Mouse (Mus musculus): ENCODE results near the gene Rnf207. TPM values are rescaled to one million over a fixed set of nuclear protein-coding genes. Genes with fewer than 3 reads are reported as not detected.

The Rnf207 gene
- 22.2 and 25.0 TPM in 2 replicates for polyA plus RNA-seq (2012; rRNA removed)

DNA sequence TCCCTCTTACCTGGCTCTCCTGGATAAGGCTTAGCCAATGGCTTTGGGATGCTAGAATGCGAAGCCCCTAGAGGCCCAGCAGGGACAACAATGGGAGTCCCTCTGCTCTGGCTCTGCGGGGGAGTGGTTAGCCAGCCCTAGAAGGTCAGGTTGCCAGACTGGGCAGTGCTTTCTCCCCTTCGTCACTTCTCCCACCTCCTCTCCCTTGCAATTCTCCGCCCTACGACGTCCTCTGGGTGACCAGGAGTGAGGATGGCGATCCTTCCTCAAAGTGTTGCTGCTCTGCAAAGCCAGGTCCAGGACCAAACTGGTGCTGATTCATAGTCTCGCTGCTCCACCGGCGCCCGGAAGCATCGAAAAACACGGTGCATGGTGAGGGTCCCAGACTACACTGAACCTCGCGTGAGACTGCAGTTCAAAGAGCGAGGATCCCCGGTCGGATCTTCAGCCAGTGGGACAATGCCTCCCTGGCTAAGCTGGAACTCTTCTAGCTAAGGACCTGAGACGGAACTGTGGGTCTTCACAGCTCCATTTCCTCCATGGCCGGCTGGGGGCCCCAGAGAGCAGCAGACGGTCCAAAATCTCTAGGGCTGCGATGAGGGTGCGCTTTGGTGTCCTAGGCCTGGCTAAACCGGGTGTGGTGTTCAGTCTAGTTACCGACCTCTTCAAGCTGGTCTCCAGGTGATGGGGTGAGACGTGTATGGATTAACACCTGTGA, at the start of gene Rnf207:
Gene Rnf207 (minus strand): TSS at position 477 of the 718 bp plus-strand sequence.
- 0 out of 2 replicates have a peak, but pooled peaks cover 2% of the 10 kb centered on the region for H3K4me1 ChIP-seq (ENCODE audit: control insufficient read depth, insufficient read depth, low read length)
- peak within 1 kb of the TSS; percentile 18; the same call in 1 of the 2 replicates for H3K4me3 ChIP-seq (ENCODE audit: insufficient read depth, low read length)
- H3K27ac ChIP-seq (ENCODE audit: insufficient read depth, low read length): no peak within 1 kb of the TSS
- peak; percentile 47 for TF ChIP-seq CTCF (IDR thresholded peaks at IDR 0.05; ENCODE audit: extremely low read depth, insufficient read depth, low read length)
- TF ChIP-seq POLR2A (IDR thresholded peaks at IDR 0.05; ENCODE audit: extremely low read depth, insufficient read depth, low read length): no peak

DNA sequence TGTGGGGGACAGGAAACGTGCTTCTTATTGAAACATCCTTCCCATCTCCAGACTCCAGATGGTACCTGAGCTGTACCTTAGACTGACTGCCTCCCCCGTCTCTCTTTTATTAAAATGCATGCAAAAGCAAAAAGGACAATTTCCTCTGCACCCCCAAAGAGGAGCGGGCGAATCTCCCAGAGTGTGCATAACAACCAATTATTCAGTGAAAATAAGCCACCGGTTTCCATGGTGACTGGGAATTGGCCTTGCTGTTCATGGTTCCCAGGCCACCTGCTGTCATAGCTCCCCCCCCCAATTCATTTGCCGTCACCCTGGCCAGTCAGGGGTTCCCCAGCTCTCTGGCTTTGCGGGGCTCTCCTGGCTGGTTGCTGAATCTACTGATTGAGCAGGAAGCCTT, 46.4 kb upstream of the Rnf207 start:
- Histone ChIP-seq H3K4me3 (ENCODE audit: insufficient read depth, low read length) (no peak overlapping the region), H3K27ac (ENCODE audit: insufficient read depth, low read length) (no peak overlapping the region), H3K4me1 (ENCODE audit: control insufficient read depth, insufficient read depth, low read length) (peaks cover 8% of the 10 kb centered on the region)
- TF ChIP-seq CTCF (IDR thresholded peaks at IDR 0.05; ENCODE audit: extremely low read depth, insufficient read depth, low read length) (no peak), POLR2A (IDR thresholded peaks at IDR 0.05; ENCODE audit: extremely low read depth, insufficient read depth, low read length) (no peak)

DNA sequence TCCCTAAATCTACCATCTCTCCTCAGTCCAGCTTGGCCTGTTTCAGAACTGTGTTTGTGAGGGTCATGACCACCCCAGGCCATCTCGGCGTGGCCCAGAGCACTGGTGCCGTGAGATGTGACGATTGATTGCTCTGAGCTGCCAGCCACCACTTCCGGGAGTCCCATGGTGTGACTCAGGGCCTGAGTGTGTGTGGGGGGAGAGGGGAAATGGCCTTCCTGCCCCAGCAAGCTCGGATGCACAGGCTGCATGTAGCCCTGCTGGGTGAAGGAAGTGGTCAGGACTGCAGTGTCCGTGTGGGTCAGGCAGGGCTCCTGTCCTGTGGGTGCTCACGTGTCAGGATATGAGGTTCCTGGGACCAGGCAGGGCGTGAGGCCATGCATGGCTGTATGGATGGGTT, 43.4 kb upstream of the Rnf207 start:
- Histone ChIP-seq H3K4me3 (ENCODE audit: insufficient read depth, low read length) (no peak overlapping the region), H3K4me1 (ENCODE audit: control insufficient read depth, insufficient read depth, low read length) (peaks cover 8% of the 10 kb centered on the region)
- no peak for TF ChIP-seq CTCF (IDR thresholded peaks at IDR 0.05; ENCODE audit: extremely low read depth, insufficient read depth, low read length)
- no peak for TF ChIP-seq POLR2A (IDR thresholded peaks at IDR 0.05; ENCODE audit: extremely low read depth, insufficient read depth, low read length)

DNA sequence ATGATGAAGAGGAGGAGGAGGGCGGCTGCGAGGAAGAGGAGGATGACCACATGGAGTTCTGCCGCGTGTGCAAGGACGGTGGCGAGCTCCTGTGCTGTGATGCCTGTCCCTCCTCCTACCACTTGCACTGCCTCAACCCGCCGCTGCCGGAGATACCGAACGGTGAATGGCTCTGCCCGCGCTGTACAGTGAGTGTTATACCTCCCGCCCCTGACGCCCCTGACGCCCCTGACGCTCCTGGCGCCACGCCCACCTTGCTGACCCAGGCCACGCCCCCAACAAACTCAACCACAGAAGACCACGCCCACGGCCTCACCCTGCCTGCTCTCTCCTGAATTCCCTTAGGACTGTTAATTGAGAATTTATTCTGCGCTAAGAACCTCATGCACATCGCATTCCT, 42.1 kb upstream of the Rnf207 start:
- Histone ChIP-seq H3K4me1 (ENCODE audit: control insufficient read depth, insufficient read depth, low read length) (peaks cover 8% of the 10 kb centered on the region), H3K4me3 (ENCODE audit: insufficient read depth, low read length) (no peak overlapping the region), H3K27ac (ENCODE audit: insufficient read depth, low read length) (no peak overlapping the region)
- TF ChIP-seq CTCF (IDR thresholded peaks at IDR 0.05; ENCODE audit: extremely low read depth, insufficient read depth, low read length) (no peak), POLR2A (IDR thresholded peaks at IDR 0.05; ENCODE audit: extremely low read depth, insufficient read depth, low read length) (no peak)

More for the DNA sequence above, 43.4 kb upstream of the Rnf207 start:
- H3K27ac ChIP-seq (ENCODE audit: insufficient read depth, low read length): no peak overlapping the region

DNA sequence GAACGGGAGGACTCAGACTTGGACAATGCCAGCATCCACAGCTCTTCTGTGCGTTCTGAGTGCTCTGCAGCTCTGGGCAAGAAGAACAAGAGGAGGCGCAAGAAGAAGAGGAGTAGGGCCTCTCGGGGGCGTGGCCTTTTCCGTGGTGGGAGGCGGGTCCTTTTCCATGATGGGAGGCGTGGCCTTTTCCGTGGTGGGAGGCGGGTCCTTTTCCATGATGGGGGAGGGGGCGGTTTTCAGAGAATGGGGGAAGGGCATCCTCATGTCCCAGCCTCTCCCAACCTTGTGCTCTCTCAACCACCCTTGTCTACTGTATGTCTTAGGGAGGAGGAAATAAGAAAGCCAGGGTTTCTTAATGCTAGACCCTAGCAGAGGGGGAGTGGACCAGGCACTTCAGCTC, 40.9 kb upstream of the Rnf207 start:
- Histone ChIP-seq H3K4me3 (ENCODE audit: insufficient read depth, low read length) (no peak overlapping the region), H3K4me1 (ENCODE audit: control insufficient read depth, insufficient read depth, low read length) (0 out of 2 replicates have a peak, but pooled peaks cover under 1% of the 10 kb centered on the region), H3K27ac (ENCODE audit: insufficient read depth, low read length) (no peak overlapping the region)
- TF ChIP-seq POLR2A (IDR thresholded peaks at IDR 0.05; ENCODE audit: extremely low read depth, insufficient read depth, low read length) (no peak), CTCF (IDR thresholded peaks at IDR 0.05; ENCODE audit: extremely low read depth, insufficient read depth, low read length) (no peak)

DNA sequence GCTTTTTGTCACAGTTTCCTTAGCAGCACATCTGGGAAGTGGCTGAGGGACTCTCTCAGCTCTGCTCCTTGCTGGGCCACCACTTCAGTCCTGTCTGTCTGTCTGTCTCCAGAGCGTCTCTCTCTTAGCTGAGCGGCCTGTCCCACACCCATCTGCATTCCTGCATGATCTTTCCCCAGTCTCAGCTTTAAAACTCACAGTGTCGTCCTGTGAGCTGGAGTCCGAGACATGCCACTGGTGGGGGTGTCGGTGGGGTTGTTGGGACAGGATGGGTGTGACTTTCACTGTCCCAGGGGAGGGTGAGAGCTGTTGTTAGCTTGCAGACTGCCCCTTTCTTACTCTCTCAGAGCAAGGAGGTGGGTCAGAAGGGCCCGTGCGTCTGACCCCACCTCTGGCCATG, 36.9 kb upstream of the Rnf207 start:
- peaks cover 10% of the 10 kb centered on the region for H3K4me1 ChIP-seq (ENCODE audit: control insufficient read depth, insufficient read depth, low read length)
- H3K4me3 ChIP-seq (ENCODE audit: insufficient read depth, low read length): no peak overlapping the region
- TF ChIP-seq CTCF (IDR thresholded peaks at IDR 0.05; ENCODE audit: extremely low read depth, insufficient read depth, low read length) (no peak), POLR2A (IDR thresholded peaks at IDR 0.05; ENCODE audit: extremely low read depth, insufficient read depth, low read length) (no peak)
- H3K27ac ChIP-seq (ENCODE audit: insufficient read depth, low read length): no peak overlapping the region

DNA sequence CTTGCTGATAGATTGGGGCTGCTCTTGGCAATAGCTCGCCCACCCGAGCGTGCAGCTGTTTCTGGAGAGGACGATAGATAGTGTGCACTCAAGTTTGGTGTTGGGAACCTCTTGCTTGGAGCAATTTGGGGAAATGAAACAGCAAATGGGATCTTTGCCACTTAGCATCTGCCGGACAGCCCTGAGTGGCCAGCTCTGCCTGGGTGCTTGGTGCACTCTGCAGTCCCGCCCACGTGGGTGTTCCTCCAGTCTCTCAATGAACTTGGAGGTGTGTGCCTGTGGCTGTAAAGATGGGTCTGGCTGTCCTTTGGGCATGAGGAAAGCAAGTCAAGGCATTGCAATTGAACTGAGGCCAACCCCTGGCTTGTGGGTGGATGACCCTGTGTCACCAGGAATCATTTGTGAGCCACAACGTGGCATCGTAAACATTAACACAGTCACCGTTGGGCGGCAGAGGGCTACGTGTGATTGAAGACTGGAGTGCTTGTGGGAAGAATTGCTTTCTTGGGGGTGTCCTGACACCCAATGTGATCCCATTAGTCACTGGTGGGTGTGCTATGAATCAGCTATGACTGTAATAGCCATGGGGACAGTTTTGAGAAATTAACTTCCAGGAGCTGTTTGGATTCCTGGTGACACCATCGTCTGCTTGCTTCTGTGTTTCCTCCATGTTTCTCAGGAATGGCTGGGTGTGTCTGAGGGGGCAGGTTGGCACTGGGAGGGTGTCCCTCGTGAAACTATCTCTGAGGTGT, 35.3 kb upstream of the Rnf207 start:
- Histone ChIP-seq H3K4me3 (ENCODE audit: insufficient read depth, low read length) (no peak overlapping the region), H3K27ac (ENCODE audit: insufficient read depth, low read length) (no peak overlapping the region), H3K4me1 (ENCODE audit: control insufficient read depth, insufficient read depth, low read length) (peaks cover 16% of the 10 kb centered on the region)
- TF ChIP-seq POLR2A (IDR thresholded peaks at IDR 0.05; ENCODE audit: extremely low read depth, insufficient read depth, low read length): no peak
- TF ChIP-seq CTCF (IDR thresholded peaks at IDR 0.05; ENCODE audit: extremely low read depth, insufficient read depth, low read length): no peak

DNA sequence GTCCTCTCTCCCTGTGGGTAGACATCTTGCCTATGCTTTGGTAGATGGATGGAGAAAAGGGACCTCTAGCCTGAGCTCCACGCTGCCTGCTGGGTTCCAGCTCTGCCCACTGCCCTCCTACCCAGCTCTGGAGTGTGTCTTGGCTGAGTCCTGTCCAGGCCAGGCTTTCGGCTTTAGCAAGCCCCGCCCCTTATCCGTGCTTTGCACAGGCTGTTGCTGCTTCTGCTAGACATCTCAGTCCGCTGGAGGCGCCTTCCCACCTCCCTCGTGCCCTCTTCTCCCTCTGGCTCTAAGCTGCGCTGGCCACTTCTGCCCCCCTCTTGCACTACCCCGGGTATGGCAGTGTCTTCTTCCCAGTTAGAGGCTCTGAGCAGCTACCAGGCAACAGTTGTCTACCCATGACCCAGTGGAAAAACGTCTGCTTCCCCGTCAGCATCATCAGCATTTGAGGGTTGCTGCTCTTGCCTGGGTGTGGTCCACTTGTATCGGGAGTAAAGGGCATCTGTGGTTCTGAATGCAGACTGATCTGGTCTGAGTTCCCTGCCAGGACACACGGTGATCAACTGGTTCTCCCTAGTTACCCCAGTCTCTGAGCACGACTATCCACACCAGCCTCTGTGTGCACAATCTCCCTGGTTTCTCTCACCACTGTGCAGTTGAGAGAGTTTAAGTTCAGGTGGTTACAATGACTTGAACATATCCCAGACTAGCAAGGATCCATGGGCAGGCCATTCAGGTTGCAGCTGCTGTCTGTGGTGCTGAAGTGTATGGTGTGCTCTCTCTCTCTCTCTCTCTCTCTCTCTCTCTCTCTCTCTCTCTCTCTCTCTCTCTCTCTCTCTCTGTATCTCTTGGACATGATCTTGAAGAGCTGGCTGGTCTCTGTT, 32.9 kb upstream of the Rnf207 start:
- Histone ChIP-seq H3K4me3 (ENCODE audit: insufficient read depth, low read length) (no peak overlapping the region), H3K4me1 (ENCODE audit: control insufficient read depth, insufficient read depth, low read length) (peaks cover 24% of the 10 kb centered on the region), H3K27ac (ENCODE audit: insufficient read depth, low read length) (peak overlapping the region; percentile 30; the same call in 1 of the 2 replicates)
- no peak for TF ChIP-seq POLR2A (IDR thresholded peaks at IDR 0.05; ENCODE audit: extremely low read depth, insufficient read depth, low read length)
- TF ChIP-seq CTCF (IDR thresholded peaks at IDR 0.05; ENCODE audit: extremely low read depth, insufficient read depth, low read length): no peak

Measured in cortical plate, adult 2 months (tissue).